Mouse (Mus musculus) midbrain, embryonic 11.5 days (tissue): ENCODE measurements at regions not wholly inside any gene's neighbourhood (a gene's known extent, or its start where the extent isn't known, plus 50 kb on each side); places are given as distances from the start of the nearest gene placed in this dataset.
A peak's percentile ranks its signal among the peaks of the same experiment; 100 is the strongest.

Source experiments
- ATAC-seq: fragments of 200-750 bp; cut with Nextera tagmentation; 2 replicates; pipeline ENCODE4 v1.8.0; 2017; ENCODE audit warnings: moderate TSS enrichment, moderate library complexity; ENCODE audit not compliant: low FRiP score
- DNase-seq: peaks from one replicate; pipeline ENCODE4 v3.0.0; 2015; ENCODE audit warnings: low spot score; ENCODE audit errors: missing footprints
- H3K27ac ChIP-seq: fragments of 300-500 bp; sonication (generic); 2 replicates; pipeline ENCODE4 v1.5.1; 2014; ENCODE audit warnings: low read depth, low read length
- H3K27me3 ChIP-seq: fragments of 300-500 bp; sonication (generic); 2 replicates; pipeline ENCODE4 v1.6.1; 2014; ENCODE audit warnings: mild to moderate bottlenecking, low read length, moderate library complexity, mixed read lengths; ENCODE audit not compliant: control insufficient read depth, insufficient read depth
- H3K36me3 ChIP-seq: fragments of 300-500 bp; sonication (generic); 2 replicates; pipeline ENCODE4 v1.6.1; 2014; ENCODE audit warnings: mild to moderate bottlenecking, low read length, moderate library complexity, mixed read lengths; ENCODE audit not compliant: control insufficient read depth, insufficient read depth
- H3K4me1 ChIP-seq: fragments of 300-500 bp; sonication (generic); 2 replicates; pipeline ENCODE4 v1.6.1; 2014; ENCODE audit warnings: low read length; ENCODE audit not compliant: control insufficient read depth, insufficient read depth
- H3K4me2 ChIP-seq: fragments of 300-500 bp; sonication (generic); 2 replicates; pipeline ENCODE4 v1.6.1; 2014; ENCODE audit warnings: mild to moderate bottlenecking, moderate library complexity
- H3K4me3 ChIP-seq: fragments of 300-500 bp; sonication (generic); 2 replicates; pipeline ENCODE4 v1.5.1; 2014; ENCODE audit warnings: low read depth, low read length
- H3K9ac ChIP-seq: fragments of 300-500 bp; sonication (generic); 2 replicates; pipeline ENCODE4 v1.6.1; 2014; ENCODE audit warnings: low read length
- H3K9me3 ChIP-seq: fragments of 300-500 bp; sonication (generic); 2 replicates; pipeline ENCODE4 v1.6.1; 2016; ENCODE audit warnings: low read length; ENCODE audit not compliant: control insufficient read depth
- WGBS: fragments of 180-500 bp; shearing (Covaris S2); extraction: QIAGEN DNeasy Blood & Tissue Kit; methylation state at CpG from one replicate; pipeline ENCODE4 v1.1.7; 2014; 5-methylcytosine and 5-hydroxymethylcytosine counted together

- 11% methylated on average over 4 of the region's 4 CpGs for WGBS
- H3K36me3 ChIP-seq, result no peaks in the 10 kb centered on the region
- H3K4me3 ChIP-seq, result no peak overlapping the region
- peak; percentile 79 for ATAC-seq
- no peaks in the 10 kb centered on the region for H3K27me3 ChIP-seq
- no peak overlapping the region for H3K9ac ChIP-seq
- no peak overlapping the region for H3K27ac ChIP-seq
- peak; percentile 90 for DNase-seq
- no peak overlapping the region for H3K4me2 ChIP-seq
- H3K4me1 ChIP-seq, result peaks cover 3% of the 10 kb centered on the region; the same call in 1 of the 2 replicates
- H3K9me3 ChIP-seq, result no peaks in the 10 kb centered on the region
Measured at GRCm38 (mm10) chr1:183826300-183826699, 186.8 kb upstream of the Dusp10 start.

- no peak for ATAC-seq
- Histone ChIP-seq H3K4me2 (no peak overlapping the region), H3K27me3 (no peaks in the 10 kb centered on the region), H3K36me3 (no peaks in the 10 kb centered on the region), H3K9me3 (no peaks in the 10 kb centered on the region), H3K27ac (no peak overlapping the region), H3K4me1 (no peaks in the 10 kb centered on the region), H3K9ac (no peak overlapping the region), H3K4me3 (no peak overlapping the region)
- 76% methylated on average over 4 of the region's 4 CpGs for WGBS
- no peak for DNase-seq
Measured at GRCm38 (mm10) chr1:183845135-183845534, 168.0 kb upstream of the Dusp10 start.

GRCm38 (mm10) chr1:183853956-183854613, 159.0 kb upstream of the Dusp10 start:
- Histone ChIP-seq H3K27ac (no peak overlapping the region), H3K4me3 (no peak overlapping the region), H3K9me3 (no peaks in the 10 kb centered on the region), H3K4me2 (no peak overlapping the region), H3K9ac (no peak overlapping the region), H3K36me3 (no peaks in the 10 kb centered on the region), H3K27me3 (no peaks in the 10 kb centered on the region), H3K4me1 (no peaks in the 10 kb centered on the region)
- WGBS, result 78% methylated on average over 3 of the region's 3 CpGs
- DNase-seq (no peak), ATAC-seq (no peak)

GRCm38 (mm10) chr1:183865111-183865510, 148.0 kb upstream of the Dusp10 start:
- no peak overlapping the region for H3K27ac ChIP-seq
- DNase-seq, result no peak
- H3K4me1 ChIP-seq, result no peaks in the 10 kb centered on the region
- ATAC-seq, result no peak
- no peaks in the 10 kb centered on the region for H3K36me3 ChIP-seq
- H3K9ac ChIP-seq, result no peak overlapping the region
- WGBS, result 93% methylated on average over 4 of the region's 4 CpGs
- H3K4me2 ChIP-seq, result no peak overlapping the region
- H3K27me3 ChIP-seq, result no peaks in the 10 kb centered on the region
- no peaks in the 10 kb centered on the region for H3K9me3 ChIP-seq
- no peak overlapping the region for H3K4me3 ChIP-seq

GRCm38 (mm10) chr1:183865586-183865985, 147.5 kb upstream of the Dusp10 start:
- Histone ChIP-seq H3K9me3 (no peaks in the 10 kb centered on the region), H3K4me2 (no peak overlapping the region), H3K9ac (no peak overlapping the region), H3K4me1 (no peaks in the 10 kb centered on the region), H3K4me3 (no peak overlapping the region), H3K27me3 (no peaks in the 10 kb centered on the region), H3K27ac (no peak overlapping the region), H3K36me3 (no peaks in the 10 kb centered on the region)
- no peak for ATAC-seq
- no peak for DNase-seq
- WGBS, result 87% methylated on average over 3 of the region's 3 CpGs

- no peak for ATAC-seq
Measured at GRCm38 (mm10) chr1:183868965-183869364, 144.1 kb upstream of the Dusp10 start.

GRCm38 (mm10) chr1:183895936-183896335, 117.2 kb upstream of the Dusp10 start:
- Histone ChIP-seq H3K27ac (no peak overlapping the region), H3K27me3 (no peaks in the 10 kb centered on the region), H3K4me2 (no peak overlapping the region), H3K4me3 (no peak overlapping the region), H3K36me3 (no peaks in the 10 kb centered on the region), H3K9ac (no peak overlapping the region), H3K9me3 (no peaks in the 10 kb centered on the region), H3K4me1 (no peaks in the 10 kb centered on the region)
- ATAC-seq, result no peak
- DNase-seq, result no peak
- 89% methylated on average over 3 of the region's 3 CpGs for WGBS

More at GRCm38 (mm10) chr1:183868965-183869364, 144.1 kb upstream of the Dusp10 start:
- WGBS, result 93% methylated on average over 5 of the region's 5 CpGs
- Histone ChIP-seq H3K27me3 (no peaks in the 10 kb centered on the region), H3K4me1 (no peaks in the 10 kb centered on the region), H3K36me3 (no peaks in the 10 kb centered on the region), H3K27ac (no peak overlapping the region), H3K4me2 (no peak overlapping the region), H3K9ac (no peak overlapping the region), H3K4me3 (no peak overlapping the region), H3K9me3 (no peaks in the 10 kb centered on the region)
- no peak for DNase-seq

- ATAC-seq, result no peak
- Histone ChIP-seq H3K4me1 (no peaks in the 10 kb centered on the region), H3K4me2 (no peak overlapping the region), H3K9me3 (no peaks in the 10 kb centered on the region), H3K36me3 (no peaks in the 10 kb centered on the region), H3K4me3 (no peak overlapping the region), H3K27me3 (no peaks in the 10 kb centered on the region), H3K27ac (no peak overlapping the region), H3K9ac (no peak overlapping the region)
- whole genome bisulfite sequencing, result 81% methylated on average over 3 of the region's 3 CpGs
- DNase-seq, result no peak
Measured at GRCm38 (mm10) chr1:183898091-183898490, 115.0 kb upstream of the Dusp10 start.

- 93% methylated on average over 7 of the region's 7 CpGs for WGBS
Measured at GRCm38 (mm10) chr1:183904564-183904963, 108.5 kb upstream of the Dusp10 start.

More at GRCm38 (mm10) chr1:183904564-183904963, 108.5 kb upstream of the Dusp10 start:
- no peak overlapping the region for H3K4me3 ChIP-seq
- no peaks in the 10 kb centered on the region for H3K27me3 ChIP-seq
- no peak for DNase-seq
- H3K27ac ChIP-seq, result no peak overlapping the region
- H3K4me2 ChIP-seq, result no peak overlapping the region
- ATAC-seq, result no peak
- no peaks in the 10 kb centered on the region for H3K9me3 ChIP-seq
- no peak overlapping the region for H3K9ac ChIP-seq
- H3K4me1 ChIP-seq, result no peaks in the 10 kb centered on the region
- no peaks in the 10 kb centered on the region for H3K36me3 ChIP-seq
